11 mouse cellular contexts compared by ENCODE assay signal in genomic region chr4:125125361-125125921, GRCm38 (mm10). TPM values are rescaled to one million over a fixed set of nuclear protein-coding genes. Genes with fewer than 3 reads are reported as not detected.
DNase-seq lines count a peak whose midpoint lies in the region; ATAC-seq and TF ChIP-seq lines count a peak whose summit lies in the region.
"Had no signal": no experiment of that assay in that cellular context is flagged by ENCODE, and none has a peak within 500 bp of the region (broad histone marks: within the 10 kb centered on the region; RNA-seq: fewer than 3 reads in every experiment).

No protein-coding gene starts in this region.

- H3K4me1 ChIP-seq in heart, adult 2 months (ENCODE audit: control insufficient read depth, insufficient read depth, low read length): peaks cover 35% of the 10 kb centered on the region
- H3K4me1 ChIP-seq in intestine, embryonic 16.5 days (ENCODE audit: control insufficient read depth, insufficient read depth, low read length): peaks cover 54% of the 10 kb centered on the region

- H3K9ac ChIP-seq in heart, adult 2 months (ENCODE audit: low read depth, low read length): no peak overlapping the region
- H3K9ac ChIP-seq in intestine, embryonic 16.5 days (ENCODE audit: low read depth, low read length): peak overlapping the region; percentile 55; the same call in 1 of the 2 replicates
- H3K9ac ChIP-seq: embryonic facial prominence, embryonic 12.5 days; limb, embryonic 12.5 days; midbrain, embryonic 13.5 days had no signal

- WGBS in heart, adult 2 months: 69% methylated on average over 7 of the region's 7 CpGs
- 69% methylated on average over 7 of the region's 7 CpGs for WGBS in intestine, embryonic 16.5 days

- no peak overlapping the region for H3K4me2 ChIP-seq in intestine, embryonic 16.5 days (ENCODE audit: low read depth, low read length)
- H3K4me2 ChIP-seq: embryonic facial prominence, embryonic 12.5 days; limb, embryonic 12.5 days; midbrain, embryonic 13.5 days had no signal

- peak in 1 of 2 experiments; percentile 45 for DNase-seq in heart, adult 2 months
- DNase-seq in heart, postnatal 25 days (ENCODE audit: low spot score): no peak
- DNase-seq in 3T3-L1 (ENCODE audit: low read depth, low spot score): peak; percentile 65
- peak; percentile 66 for DNase-seq in R1 (ENCODE audit: low read depth, low spot score)
- no peak for DNase-seq in right cerebral cortex, adult 2 months (ENCODE audit: low spot score in 2 of 2)
- no peak for DNase-seq in layer of hippocampus, adult 8-10 months (ENCODE audit: low spot score in 2 of 2)
- DNase-seq in kidney, postnatal 36 days: no peak

- H3K79me2 ChIP-seq in heart, adult 2 months (replicated peaks; ENCODE audit: control insufficient read depth, insufficient read depth, low read length): no peaks in the 10 kb centered on the region

- no peaks in the 10 kb centered on the region for H3K9me3 ChIP-seq in intestine, embryonic 16.5 days (ENCODE audit: control insufficient read depth, low read length)
- H3K9me3 ChIP-seq: embryonic facial prominence, embryonic 12.5 days; limb, embryonic 12.5 days; midbrain, embryonic 13.5 days had no signal

- H3K36me3 ChIP-seq in heart, adult 2 months (ENCODE audit: control insufficient read depth, insufficient read depth, low read length): no peaks in the 10 kb centered on the region; the same call in 1 of the 2 replicates
- H3K36me3 ChIP-seq in intestine, embryonic 16.5 days (ENCODE audit: control insufficient read depth, insufficient read depth, low read length): no peaks in the 10 kb centered on the region
- H3K36me3 ChIP-seq: embryonic facial prominence, embryonic 12.5 days; limb, embryonic 12.5 days; midbrain, embryonic 13.5 days had no signal

- peak overlapping the region; percentile 59 for H3K27ac ChIP-seq in heart, adult 2 months
- H3K27ac ChIP-seq in intestine, embryonic 16.5 days (ENCODE audit: low read length): peak overlapping the region; percentile 83
- H3K27ac ChIP-seq: embryonic facial prominence, embryonic 12.5 days; limb, embryonic 12.5 days; midbrain, embryonic 13.5 days had no signal

- TF ChIP-seq EP300 in heart, adult 2 months (IDR thresholded peaks at IDR 0.05; ENCODE audit: insufficient read depth, low read depth, low read length): no peak

- TF ChIP-seq CTCF in heart, adult 2 months (IDR thresholded peaks at IDR 0.05): no peak

- no peaks in the 10 kb centered on the region for H3K27me3 ChIP-seq in heart, adult 2 months (ENCODE audit: control insufficient read depth, insufficient read depth, low read length)
- H3K27me3 ChIP-seq in intestine, embryonic 16.5 days (replicated peaks; ENCODE audit: control insufficient read depth, insufficient read depth, low read length): no peaks in the 10 kb centered on the region

- intact Hi-C loops in heart, adult 2 months (cut with DNase I): no loop called here
- intact Hi-C loops in heart, postnatal 25 days (cut with DNase I): no loop called here

- H3K4me3 ChIP-seq in heart, adult 2 months: no peak overlapping the region
- 0 out of 2 replicates have a peak overlapping the region, but pooled peaks have one; percentile 4 for H3K4me3 ChIP-seq in intestine, embryonic 16.5 days (ENCODE audit: low read length)
- H3K4me3 ChIP-seq: embryonic facial prominence, embryonic 12.5 days; limb, embryonic 12.5 days; midbrain, embryonic 13.5 days had no signal

- no peak for TF ChIP-seq POLR2A in heart, adult 2 months (IDR thresholded peaks at IDR 0.05; ENCODE audit: insufficient read depth, low read depth, low read length)

- ATAC-seq in intestine, embryonic 16.5 days: peak; percentile 14
- ATAC-seq: midbrain, embryonic 13.5 days had no signal

RNA-seq across cellular contexts. Expression of gene Zc3h12a, which starts 2.2 kb away (rescaled TPM):
- total RNA-seq in heart, adult 2 months (2021): 1 to 10 TPM; 3.0 to 4.8 TPM
- 5.0 TPM in 2 replicates for polyA plus RNA-seq in heart, adult 2 months (2012; rRNA removed)
- total RNA-seq in heart, postnatal 25 days (2021): 1 to 10 TPM; 3.5 to 4.1 TPM
- polyA plus RNA-seq in intestine, embryonic 16.5 days (2015; fragmentation: Nextera tagmentation; extraction: Ambion mirVana): 1.4 and 1.5 TPM in 2 replicates
- 1 to 10 TPM in 3 of 4 experiments, under 1 TPM in 1; 0.67 to 2.6 (median 1.5) TPM for total RNA-seq in layer of hippocampus, adult 8-10 months (2022)

RNA-seq across cellular contexts. Expression of gene Meaf6, which starts 40.5 kb away (rescaled TPM):
- total RNA-seq in heart, adult 2 months (2021): 10 to 100 TPM; 21.2 to 21.6 TPM
- polyA plus RNA-seq in heart, adult 2 months (2012; rRNA removed): 15.7 and 17.6 TPM in 2 replicates
- total RNA-seq in heart, postnatal 25 days (2021): 10 to 100 TPM; 21.1 to 22.0 TPM
- 39.3 and 40.3 TPM in 2 replicates for polyA plus RNA-seq in intestine, embryonic 16.5 days (2015; fragmentation: Nextera tagmentation; extraction: Ambion mirVana)
- 100 to 1,000 TPM; 103 to 122 (median 110) TPM for total RNA-seq in layer of hippocampus, adult 8-10 months (2022)

RNA-seq across cellular contexts. Expression of gene Snip1, which starts 59.0 kb away (rescaled TPM):
- total RNA-seq in heart, adult 2 months (2021): 1 to 10 TPM; 7.4 to 7.5 TPM
- polyA plus RNA-seq in heart, adult 2 months (2012; rRNA removed): 4.4 and 8.2 TPM in 2 replicates
- total RNA-seq in heart, postnatal 25 days (2021): 1 to 10 TPM; 7.6 to 8.8 TPM
- polyA plus RNA-seq in intestine, embryonic 16.5 days (2015; fragmentation: Nextera tagmentation; extraction: Ambion mirVana): 21.3 and 22.7 TPM in 2 replicates
- total RNA-seq in layer of hippocampus, adult 8-10 months (2022): 10 to 100 TPM; 14.1 to 16.4 (median 14.7) TPM

RNA-seq across cellular contexts. Expression of gene Dnali1, which starts 59.9 kb away (rescaled TPM):
- not detected for total RNA-seq in heart, adult 2 months (2021)
- 1.4 TPM in 1 of 2 replicates, not detected in the other for polyA plus RNA-seq in heart, adult 2 months (2012; rRNA removed)
- not detected for total RNA-seq in heart, postnatal 25 days (2021)
- not detected in 2 replicates for polyA plus RNA-seq in intestine, embryonic 16.5 days (2015; fragmentation: Nextera tagmentation; extraction: Ambion mirVana)
- total RNA-seq in layer of hippocampus, adult 8-10 months (2022): 1 to 10 TPM in 2 of 4 experiments, under 1 TPM in 2; 0.62 to 1.4 (median 1.2) TPM
- polyA plus RNA-seq: limb, embryonic 12.5 days had no signal

Comparison
In these comparisons a context has a peak if more than half of its experiments do, and no peak if none do; other contexts are left out.
1. DNase-seq: peak in 3T3-L1 (single experiment) and R1 (single experiment); none in heart, postnatal 25 days (single experiment), right cerebral cortex, adult 2 months (0 of 2), layer of hippocampus, adult 8-10 months (0 of 2) and kidney, postnatal 36 days (0 of 2).
2. RNA of gene Meaf6, which starts 40.5 kb away (total RNA-seq): 103 to 122 TPM in layer of hippocampus, adult 8-10 months; 21.1 to 22.0 TPM in heart, postnatal 25 days and 21.2 to 21.6 TPM in heart, adult 2 months; every median in the first group is over 4 times any median in the second.